Mouse (Mus musculus) megakaryocyte, embryonic 14.5 days (primary cell): ENCODE results near the gene Sobp. TPM values are rescaled to one million over a fixed set of nuclear protein-coding genes. Genes with fewer than 3 reads are reported as not detected.

Source experiments
- H3K27me3 ChIP-seq: replicated peaks from 2 replicates; pipeline ENCODE3; 2012; ENCODE audit warnings: inconsistent platforms
- H3K36me3 ChIP-seq: replicated peaks from 2 replicates; pipeline ENCODE3; 2012; ENCODE audit warnings: low read length, inconsistent platforms, mixed read lengths
- H3K4me1 ChIP-seq: 2 replicates; pipeline ENCODE4 v1.6.1; 2012; ENCODE audit warnings: inconsistent platforms
- H3K4me3 ChIP-seq: replicated peaks from 2 replicates; pipeline ENCODE3; 2012; ENCODE audit warnings: moderate library complexity, mild to moderate bottlenecking, inconsistent platforms
- H3K9me3 ChIP-seq: 2 replicates; pipeline ENCODE4 v1.6.1; 2012; ENCODE audit warnings: inconsistent platforms
- FLI1 ChIP-seq: IDR thresholded peaks from 2 replicates; pipeline ENCODE4 v1.6.1; 2012; ENCODE audit warnings: low read length, inconsistent platforms, mixed read lengths
- GATA1 ChIP-seq: IDR thresholded peaks from 3 replicates; pipeline ENCODE4 v1.6.1; 2012; ENCODE audit warnings: mixed read lengths, low read length, inconsistent platforms, borderline replicate concordance
- polyA plus RNA-seq: library from polyadenylated mRNA; stranded (reverse); fragments of >175 nt; gene quantifications from 2 replicates; pipeline ENCODE4 v1.2.3, GENCODE M21; 2012; ENCODE audit warnings: low replicate concordance; ENCODE audit not compliant: insufficient read depth

Gene Sobp
- 0.28 TPM in 1 of 2 replicates, not detected in the other for polyA plus RNA-seq

GRCm38 (mm10) chr10:43174326-43175155 is at the start of gene Sobp, which contains the start of gene 9030612E09Rik:
TSS of gene Sobp (minus strand) at chr10:43174530.
TSS of gene 9030612E09Rik (plus strand) at chr10:43174704.
- Histone ChIP-seq H3K9me3 (no peaks in the 10 kb centered on the region), H3K36me3 (no peaks in the 10 kb centered on the region), H3K4me1 (peaks cover 30% of the 10 kb centered on the region), H3K27me3 (peaks cover 81% of the 10 kb centered on the region), H3K4me3 (peak within 1 kb of the TSS; percentile 91)
- TF ChIP-seq FLI1 = no peak
- no peak for TF ChIP-seq GATA1

GRCm38 (mm10) chr10:43223391-43223790 is 49.1 kb upstream of the Sobp start:
- TF ChIP-seq FLI1 (no peak), GATA1 (no peak)
- Histone ChIP-seq H3K4me1 (peaks cover 38% of the 10 kb centered on the region), H3K4me3 (no peak overlapping the region), H3K36me3 (peaks cover 19% of the 10 kb centered on the region), H3K27me3 (no peaks in the 10 kb centered on the region), H3K9me3 (no peaks in the 10 kb centered on the region)

- TF ChIP-seq FLI1 = no peak
- TF ChIP-seq GATA1 = no peak
- no peaks in the 10 kb centered on the region for H3K9me3 ChIP-seq
- H3K4me3 ChIP-seq = peak overlapping the region; percentile 92
- H3K36me3 ChIP-seq = peaks cover 12% of the 10 kb centered on the region
- no peaks in the 10 kb centered on the region for H3K27me3 ChIP-seq
- peaks cover 42% of the 10 kb centered on the region for H3K4me1 ChIP-seq
Measured at GRCm38 (mm10) chr10:43221659-43222058, 47.3 kb upstream of the Sobp start.

GRCm38 (mm10) chr10:43220910-43221625 is 46.7 kb upstream of the Sobp start, which contains the start of gene Pdss2:
TSS of gene Pdss2 (plus strand) at chr10:43221486.
- peaks cover 6% of the 10 kb centered on the region for H3K36me3 ChIP-seq
- H3K27me3 ChIP-seq = no peaks in the 10 kb centered on the region
- H3K4me3 ChIP-seq = peak within 1 kb of the TSS; percentile 92
- peaks cover 36% of the 10 kb centered on the region for H3K4me1 ChIP-seq
- no peaks in the 10 kb centered on the region for H3K9me3 ChIP-seq
- TF ChIP-seq FLI1 (no peak), GATA1 (no peak)

GRCm38 (mm10) chr10:43220479-43220878 is 46.1 kb upstream of the Sobp start:
- H3K9me3 ChIP-seq = no peaks in the 10 kb centered on the region
- H3K4me3 ChIP-seq = peak overlapping the region; percentile 92
- H3K36me3 ChIP-seq = no peaks in the 10 kb centered on the region
- no peaks in the 10 kb centered on the region for H3K27me3 ChIP-seq
- TF ChIP-seq FLI1 (no peak), GATA1 (no peak)
- peaks cover 33% of the 10 kb centered on the region for H3K4me1 ChIP-seq

- TF ChIP-seq GATA1 = no peak
- no peak for TF ChIP-seq FLI1
- H3K4me1 ChIP-seq = peaks cover 50% of the 10 kb centered on the region
- H3K4me3 ChIP-seq = no peak overlapping the region
- H3K36me3 ChIP-seq = no peaks in the 10 kb centered on the region
- H3K9me3 ChIP-seq = no peaks in the 10 kb centered on the region
- H3K27me3 ChIP-seq = no peaks in the 10 kb centered on the region
Measured at GRCm38 (mm10) chr10:43217361-43217900, 43.1 kb upstream of the Sobp start.

- TF ChIP-seq GATA1 (no peak), FLI1 (no peak)
- Histone ChIP-seq H3K27me3 (no peaks in the 10 kb centered on the region), H3K4me1 (peaks cover 27% of the 10 kb centered on the region)
Measured at GRCm38 (mm10) chr10:43211866-43212265, 37.5 kb upstream of the Sobp start.

GRCm38 (mm10) chr10:43203865-43204264 is 29.5 kb upstream of the Sobp start:
- peaks cover 8% of the 10 kb centered on the region for H3K4me1 ChIP-seq
- peaks cover 24% of the 10 kb centered on the region for H3K9me3 ChIP-seq
- no peaks in the 10 kb centered on the region for H3K27me3 ChIP-seq
- no peak overlapping the region for H3K4me3 ChIP-seq
- TF ChIP-seq FLI1 = no peak
- no peak for TF ChIP-seq GATA1
- no peaks in the 10 kb centered on the region for H3K36me3 ChIP-seq

More at GRCm38 (mm10) chr10:43211866-43212265, 37.5 kb upstream of the Sobp start:
- no peak overlapping the region for H3K4me3 ChIP-seq
- H3K36me3 ChIP-seq = no peaks in the 10 kb centered on the region
- 0 out of 2 replicates have a peak, but pooled peaks cover 3% of the 10 kb centered on the region for H3K9me3 ChIP-seq

GRCm38 (mm10) chr10:43200206-43200605 is 25.9 kb upstream of the Sobp start:
- no peaks in the 10 kb centered on the region for H3K36me3 ChIP-seq
- no peaks in the 10 kb centered on the region for H3K27me3 ChIP-seq
- H3K9me3 ChIP-seq = peaks cover 36% of the 10 kb centered on the region
- TF ChIP-seq FLI1 (no peak), GATA1 (no peak)
- H3K4me1 ChIP-seq = no peaks in the 10 kb centered on the region
- H3K4me3 ChIP-seq = no peak overlapping the region
